Mouse (Mus musculus) C2C12 (cell line): ENCODE measurements around the gene Dixdc1. TPM values are rescaled to one million over a fixed set of nuclear protein-coding genes. Genes with fewer than 3 reads are reported as not detected.

Source experiments
- H3K27me3 ChIP-seq: one replicate; pipeline ENCODE4 v1.6.1; 2011; ENCODE audit not compliant: control insufficient read depth, insufficient read depth, insufficient read length
- H3K36me3 ChIP-seq: one replicate; pipeline ENCODE4 v1.6.1; 2011; ENCODE audit not compliant: control insufficient read depth, insufficient read depth
- H3K4me3 ChIP-seq: one replicate; pipeline ENCODE4 v1.5.1; 2011; ENCODE audit warnings: mild to moderate bottlenecking, control low read depth; ENCODE audit not compliant: poor library complexity, insufficient read depth, severe bottlenecking
- H3K79me2 ChIP-seq: one replicate; pipeline ENCODE4 v1.6.1; 2011; ENCODE audit not compliant: control insufficient read depth, insufficient read depth
- H3K79me3 ChIP-seq: one replicate; pipeline ENCODE4 v1.6.1; 2011; ENCODE audit warnings: low read depth, control low read depth
- H3ac ChIP-seq: one replicate; pipeline ENCODE3; 2011; ENCODE audit warnings: low read depth; ENCODE audit not compliant: control insufficient read depth, insufficient read length
- CEBPB ChIP-seq: IDR thresholded peaks from one replicate; pipeline ENCODE4 v1.6.1; 2011; ENCODE audit warnings: low read depth, mild to moderate bottlenecking, control low read depth, moderate library complexity
- CTCF ChIP-seq: IDR thresholded peaks from one replicate; pipeline ENCODE4 v1.5.1; 2011; ENCODE audit not compliant: control insufficient read depth, insufficient read depth, insufficient read length
- FOSL1 ChIP-seq: IDR thresholded peaks from one replicate; pipeline ENCODE4 v1.8.0; 2011; ENCODE audit warnings: mild to moderate bottlenecking, low read length; ENCODE audit not compliant: poor library complexity, insufficient read depth, severe bottlenecking
- MAX ChIP-seq: IDR thresholded peaks from one replicate; pipeline ENCODE4 v1.6.1; 2011; ENCODE audit warnings: mild to moderate bottlenecking, control low read depth
- MYOD1 ChIP-seq: IDR thresholded peaks from one replicate; pipeline ENCODE4 v1.6.1; 2011; ENCODE audit warnings: low read depth; ENCODE audit not compliant: control insufficient read depth, insufficient read length
- MYOG ChIP-seq: IDR thresholded peaks from one replicate; pipeline ENCODE4 v1.6.1; 2011; ENCODE audit not compliant: control insufficient read depth, insufficient read length; ENCODE audit errors: extremely low read depth
- USF1 ChIP-seq: IDR thresholded peaks from one replicate; pipeline ENCODE4 v1.6.1; 2011; ENCODE audit warnings: low read depth, mild to moderate bottlenecking, control low read depth, moderate library complexity
- polyA plus RNA-seq: library from polyadenylated mRNA; unstranded; fragments of >200 nt; fragmentation: generic; extraction: Trizol; gene quantifications from one replicate; pipeline ENCODE4 v1.2.1, GENCODE M21; 2012; ENCODE audit warnings: missing spikeins

Dixdc1 gene
- polyA plus RNA-seq, 1 experiment: 1.2 TPM

GRCm38 (mm10) chr9:50727171-50727924, 12.0 kb downstream of the Dixdc1 start:
- TF ChIP-seq CEBPB: no peak
- no peak for TF ChIP-seq MYOG
- TF ChIP-seq MYOD1: peak; percentile 46
- no peak for TF ChIP-seq USF1
- no peak for TF ChIP-seq MAX
- TF ChIP-seq CTCF: no peak
- no peaks in the 10 kb centered on the region for H3K36me3 ChIP-seq
- no peaks in the 10 kb centered on the region for H3K27me3 ChIP-seq
- peak overlapping the region; percentile 63 for H3ac ChIP-seq
- H3K79me3 ChIP-seq: no peaks in the 10 kb centered on the region
- peak overlapping the region; percentile 32 for H3K4me3 ChIP-seq
- H3K79me2 ChIP-seq: no peaks in the 10 kb centered on the region

- Histone ChIP-seq H3ac (no peak overlapping the region), H3K79me3 (no peaks in the 10 kb centered on the region), H3K36me3 (no peaks in the 10 kb centered on the region), H3K4me3 (no peak overlapping the region), H3K27me3 (no peaks in the 10 kb centered on the region), H3K79me2 (no peaks in the 10 kb centered on the region)
- TF ChIP-seq MAX: no peak
- no peak for TF ChIP-seq CTCF
Observed at GRCm38 (mm10) chr9:50725921-50726590, 13.3 kb downstream of the Dixdc1 start.

DNA sequence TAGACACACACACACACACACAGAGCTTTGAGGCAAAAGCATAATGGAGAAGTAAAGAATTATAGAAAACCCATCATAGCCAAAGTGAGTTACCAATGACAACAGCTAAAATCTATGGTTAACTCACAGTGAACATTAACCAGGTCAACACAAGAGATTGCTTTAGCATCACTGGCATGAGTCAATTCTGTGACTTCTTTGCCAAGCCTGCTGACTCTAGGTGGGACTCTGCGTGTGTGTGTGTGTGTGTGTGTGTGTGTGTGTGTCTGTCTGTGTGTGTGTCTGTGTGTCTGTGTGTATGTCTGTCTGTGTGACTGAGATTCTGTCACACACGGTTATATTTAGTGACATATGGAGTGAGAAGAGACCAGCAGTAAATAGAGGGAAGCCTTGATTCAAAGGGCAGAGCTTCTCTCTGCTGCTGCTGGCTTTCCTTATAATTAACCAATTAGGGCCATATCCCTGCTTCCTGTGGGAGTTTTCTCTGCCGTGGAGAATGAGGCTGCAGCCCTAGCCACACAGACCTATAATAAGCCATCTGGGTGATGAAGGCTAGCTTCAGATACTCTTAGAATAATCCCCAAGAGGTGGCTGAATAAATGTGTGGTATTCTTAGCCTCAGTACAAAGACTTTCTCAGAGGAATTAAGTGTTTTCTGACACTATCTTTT, 14.5 kb downstream of the Dixdc1 start:
- Histone ChIP-seq H3K79me3 (no peaks in the 10 kb centered on the region), H3ac (no peak overlapping the region), H3K4me3 (no peak overlapping the region), H3K27me3 (no peaks in the 10 kb centered on the region), H3K36me3 (no peaks in the 10 kb centered on the region), H3K79me2 (no peaks in the 10 kb centered on the region)
- TF ChIP-seq CTCF: no peak
- TF ChIP-seq FOSL1: no peak
- no peak for TF ChIP-seq MAX
- no peak for TF ChIP-seq CEBPB

GRCm38 (mm10) chr9:50724147-50724546, 15.2 kb downstream of the Dixdc1 start:
- TF ChIP-seq USF1 (no peak), MYOD1 (no peak), MYOG (no peak), FOSL1 (no peak), CTCF (no peak), MAX (no peak), CEBPB (no peak)
- Histone ChIP-seq H3K79me3 (no peaks in the 10 kb centered on the region), H3ac (no peak overlapping the region), H3K36me3 (no peaks in the 10 kb centered on the region), H3K27me3 (no peaks in the 10 kb centered on the region), H3K4me3 (no peak overlapping the region), H3K79me2 (no peaks in the 10 kb centered on the region)

DNA sequence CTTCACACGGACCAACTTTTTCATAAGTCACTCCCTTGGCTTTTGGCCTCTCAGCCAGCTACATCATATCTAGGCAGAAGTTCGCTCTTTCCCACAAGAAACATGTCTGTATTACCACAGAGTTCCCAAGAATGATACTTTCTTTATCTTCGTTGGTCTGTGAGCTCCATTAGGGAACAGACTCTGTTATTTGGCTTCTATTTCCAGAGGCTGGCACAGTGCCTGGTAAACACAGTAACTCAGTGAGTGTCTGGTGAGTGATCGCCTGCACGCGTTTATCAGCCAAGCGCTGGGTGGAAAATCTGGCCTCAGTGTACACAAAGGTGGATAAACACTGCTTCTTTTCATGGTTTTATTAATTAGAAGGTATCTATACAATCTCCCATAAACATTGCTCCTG, 15.9 kb downstream of the Dixdc1 start:
- TF ChIP-seq MYOD1 (no peak), MYOG (no peak), CTCF (no peak), USF1 (no peak), MAX (no peak), CEBPB (no peak), FOSL1 (no peak)
- Histone ChIP-seq H3K79me2 (no peaks in the 10 kb centered on the region), H3K36me3 (no peaks in the 10 kb centered on the region), H3K27me3 (no peaks in the 10 kb centered on the region), H3K4me3 (no peak overlapping the region), H3ac (no peak overlapping the region), H3K79me3 (no peaks in the 10 kb centered on the region)
